Mouse (Mus musculus) urinary bladder, postnatal 14 days (tissue): ENCODE data around the gene Ncdn.
A peak's percentile ranks its signal among the peaks of the same experiment; 100 is the strongest.

Experiments
- DNase-seq: peaks from one replicate; pipeline ENCODE4 v3.0.0; 2021; ENCODE audit warnings: low spot score

Gene Ncdn

DNA sequence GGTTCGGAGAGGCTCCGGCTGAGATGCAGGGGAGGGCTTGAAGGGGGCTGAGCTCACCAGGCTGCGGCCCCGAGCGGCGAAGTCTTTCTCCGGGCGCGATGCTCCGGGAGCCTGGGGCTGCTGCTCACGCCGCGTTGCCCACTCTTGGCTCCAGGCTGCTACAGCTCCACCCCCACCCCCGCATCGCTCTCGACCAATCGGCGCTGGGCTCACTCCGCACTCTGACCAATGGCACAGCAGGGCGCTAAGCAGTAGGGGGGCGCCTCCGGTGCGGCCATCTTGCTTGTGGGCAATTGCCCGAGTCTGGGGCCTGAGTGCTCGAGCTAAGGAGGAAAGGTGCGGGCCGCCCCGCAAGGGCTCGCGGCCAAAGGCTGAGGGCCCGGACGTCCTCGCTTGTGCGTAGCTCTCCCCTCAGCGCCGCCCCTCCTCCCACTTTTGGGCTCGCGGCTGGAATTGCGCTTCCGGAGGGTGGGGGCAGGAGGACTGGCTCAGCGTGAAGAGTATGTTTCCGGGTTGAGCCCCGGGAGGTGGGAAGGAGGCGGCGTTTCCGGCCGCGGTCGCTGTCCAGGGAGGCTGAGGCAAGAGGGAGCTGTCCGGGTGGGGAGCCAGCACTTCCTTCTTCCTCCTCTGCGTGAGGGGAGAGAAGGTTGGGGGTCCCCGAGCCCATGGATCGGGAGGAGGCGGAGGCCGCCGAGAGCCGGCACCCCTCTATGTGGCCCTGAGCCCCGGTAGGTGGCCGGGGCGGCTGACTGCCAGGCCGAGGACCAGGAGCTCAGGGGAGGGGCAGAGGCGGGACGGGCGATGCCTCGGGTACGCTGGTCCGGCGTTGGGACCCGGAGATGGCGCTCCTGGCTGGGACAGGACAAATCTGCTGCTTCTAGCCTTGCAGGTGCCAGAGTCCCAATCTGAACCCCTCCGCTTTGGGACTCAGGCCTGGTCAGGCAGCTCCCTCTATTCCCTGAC lies at the start of gene Ncdn, which contains the start of gene AU040320:
Ncdn (minus strand) TSS at position 171 of the 963 bp plus-strand sequence.
AU040320 (plus strand) TSS at position 277 of the 963 bp plus-strand sequence.
- peak; percentile 96 for DNase-seq

DNA sequence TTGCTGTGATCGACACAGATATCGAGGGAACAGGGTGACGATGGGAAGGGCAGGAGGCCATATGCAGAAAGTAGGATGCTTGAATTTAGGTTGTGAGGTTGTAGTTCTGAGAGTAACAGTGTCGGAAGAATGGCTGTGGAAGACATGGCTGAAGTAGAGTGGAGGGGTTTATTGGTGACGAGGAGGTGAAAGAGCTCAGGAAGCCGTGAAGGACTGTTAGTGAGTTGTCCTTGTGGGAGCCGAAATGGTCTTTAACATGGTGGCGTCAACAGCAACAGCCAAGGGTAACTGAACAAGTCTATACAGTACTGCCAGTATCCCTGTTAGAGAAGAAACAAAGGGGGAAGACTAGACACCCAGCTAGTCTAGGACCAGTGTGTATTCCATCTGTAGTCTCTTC lies 48.9 kb upstream of the Ncdn start:
- DNase-seq: no peak

DNA sequence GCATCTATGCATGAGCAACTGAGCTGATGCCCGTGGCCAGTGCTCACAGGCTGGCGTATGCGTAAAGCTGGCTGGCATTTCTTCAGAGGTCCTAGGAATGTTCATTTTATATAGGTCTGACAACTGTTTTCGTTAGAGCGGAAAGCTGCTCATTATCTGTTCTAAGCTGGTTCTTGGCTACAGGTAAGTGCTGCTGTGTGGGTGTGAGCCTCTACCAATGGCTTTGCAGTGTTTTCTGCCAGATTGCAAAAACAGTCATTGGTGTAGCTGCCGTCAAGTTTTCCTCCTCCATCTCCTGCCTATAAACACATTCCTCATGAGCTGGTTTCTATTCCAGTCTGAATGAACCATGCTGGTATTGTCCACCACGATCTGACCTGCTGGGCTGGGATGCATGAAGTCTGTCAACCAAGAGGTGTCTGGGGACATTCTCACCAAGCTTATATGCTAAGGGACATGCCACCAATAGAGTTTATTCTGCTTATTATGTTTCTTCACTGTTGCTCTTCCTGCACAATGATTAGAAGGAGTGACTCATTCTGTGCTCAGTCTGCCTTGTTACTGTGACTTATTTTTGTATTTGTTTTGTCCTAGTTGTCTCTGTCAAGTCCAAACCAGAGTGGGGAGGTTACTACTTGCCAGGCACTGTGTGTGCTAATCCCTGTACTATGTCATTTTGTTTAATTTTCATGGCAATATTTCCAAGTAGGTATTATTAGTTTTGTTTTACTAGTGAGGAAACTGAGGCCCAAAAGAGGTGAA lies 39.3 kb upstream of the Ncdn start:
- DNase-seq: no peak

DNA sequence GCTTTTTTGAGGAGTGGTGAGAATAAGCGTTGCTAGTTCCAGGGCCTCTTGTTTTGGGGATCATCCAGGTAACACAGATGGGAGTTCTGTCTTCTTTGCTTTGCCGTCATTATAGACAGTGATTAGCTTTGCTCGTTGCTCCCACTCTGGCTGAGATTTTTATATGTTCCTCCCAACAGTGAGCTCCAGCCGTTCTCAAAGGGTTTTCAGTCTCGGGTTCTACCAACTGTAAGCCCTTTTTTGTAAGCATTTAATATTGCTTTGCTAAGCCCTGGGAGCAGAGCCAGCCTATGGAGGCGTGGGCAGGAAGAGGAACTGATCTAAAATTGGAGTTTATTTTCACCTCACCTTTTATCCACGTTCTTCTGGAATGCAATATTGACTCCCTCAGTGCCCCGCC lies 29.8 kb upstream of the Ncdn start:
- no peak for DNase-seq

DNA sequence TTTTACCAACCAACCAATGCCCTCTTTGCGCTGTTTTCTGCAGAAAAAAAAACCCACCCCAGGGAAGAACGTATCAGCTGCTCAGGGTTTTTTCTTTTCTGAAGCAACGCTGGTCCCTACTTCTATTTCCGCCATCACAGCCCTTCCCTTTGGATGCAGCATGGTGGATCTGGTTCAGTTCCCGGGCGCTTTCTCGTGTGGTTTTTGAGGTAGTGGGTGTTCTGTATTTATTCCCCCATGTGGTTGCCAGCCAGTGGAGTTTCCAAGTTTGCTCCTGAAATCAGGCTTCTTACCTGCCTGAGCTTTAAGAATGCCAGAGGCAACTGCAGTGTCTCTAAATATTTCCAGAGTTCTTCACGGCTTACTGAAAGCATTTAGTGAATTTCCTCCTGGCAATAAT lies 29.3 kb upstream of the Ncdn start:
- no peak for DNase-seq

DNA sequence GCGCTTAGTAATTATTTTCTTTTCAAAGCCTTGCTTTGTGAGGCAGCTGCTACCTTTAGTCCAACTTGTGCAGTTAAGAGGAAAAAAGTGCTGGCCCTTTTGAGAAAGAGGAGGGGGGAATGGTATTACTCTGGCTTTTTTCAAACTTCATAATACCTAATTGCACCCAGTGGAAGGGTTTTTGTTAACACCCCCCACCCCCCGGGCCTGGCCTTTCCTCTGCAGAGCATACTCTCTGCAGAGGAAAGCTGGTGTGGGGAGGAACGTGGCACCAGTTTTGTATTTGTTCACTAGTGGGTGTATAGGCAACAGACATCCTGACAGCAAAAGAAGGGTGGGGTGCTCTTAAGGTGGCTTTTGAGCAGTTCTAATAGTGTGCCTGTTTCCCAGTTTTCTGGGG lies 28.6 kb upstream of the Ncdn start:
- DNase-seq: no peak

DNA sequence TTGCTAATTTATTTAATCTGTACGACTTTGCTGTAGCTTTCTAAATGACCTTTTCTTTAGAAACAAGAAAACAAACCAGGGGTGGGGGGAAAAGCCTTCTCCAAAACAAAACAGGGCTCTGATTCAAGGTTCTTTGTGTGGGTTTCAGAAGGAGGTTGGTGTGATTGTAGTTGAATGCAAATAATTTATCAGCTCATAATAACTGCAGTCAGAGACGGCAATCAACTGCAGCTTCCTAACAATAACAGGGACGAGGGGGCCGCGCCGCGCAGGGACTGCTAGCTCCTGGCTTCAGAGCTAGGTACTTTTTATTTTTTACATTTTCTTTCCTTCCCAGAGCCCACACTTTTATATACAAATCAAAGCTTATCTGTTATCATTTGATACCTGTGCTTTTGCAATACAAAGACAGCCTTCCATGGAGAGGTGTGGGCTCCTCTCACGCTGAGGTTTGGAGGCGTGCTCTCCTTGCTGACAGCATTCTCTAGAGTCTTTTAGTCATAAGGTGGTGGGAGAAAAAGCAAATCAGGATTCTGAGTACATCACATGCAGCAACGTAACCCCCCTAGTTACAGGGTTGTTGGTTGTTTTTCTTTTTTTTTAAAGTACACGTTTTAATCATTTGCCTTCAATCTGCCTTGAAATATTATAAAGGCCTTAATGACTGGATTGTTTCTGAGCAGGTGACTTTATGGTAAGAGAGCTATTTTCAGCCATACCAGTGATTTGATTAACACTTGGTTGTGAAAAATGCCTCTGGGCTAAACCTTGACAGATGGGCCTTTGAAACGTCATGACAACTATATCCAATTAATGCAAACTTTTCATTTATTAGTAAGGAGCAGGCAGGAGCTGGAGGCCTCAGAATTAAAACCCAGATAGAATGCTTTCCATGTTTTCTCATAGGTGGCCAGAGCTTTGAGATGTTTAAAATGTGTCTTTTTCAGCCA lies 26.9 kb upstream of the Ncdn start:
- no peak for DNase-seq

DNA sequence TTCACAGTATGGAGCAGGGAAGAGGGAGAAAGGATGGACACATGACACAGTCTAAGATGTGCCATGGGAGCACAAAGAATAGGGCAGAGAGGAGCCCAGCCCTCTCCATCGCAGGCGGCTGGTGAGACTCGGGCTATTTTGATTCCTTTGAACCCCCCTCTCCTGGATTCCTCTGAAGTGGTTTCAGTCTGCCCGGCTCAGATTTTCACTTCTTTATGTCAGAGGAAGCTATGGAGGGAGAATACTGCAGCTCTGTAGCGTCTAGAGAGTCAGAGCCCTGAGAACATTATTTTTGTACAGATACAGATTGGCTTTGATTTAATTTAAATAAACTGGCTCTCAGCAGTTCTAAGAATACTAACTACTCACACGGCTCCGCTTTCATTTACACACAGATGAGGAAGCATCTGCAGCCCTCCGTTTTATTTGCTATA lies 25.9 kb upstream of the Ncdn start:
- no peak for DNase-seq

DNA sequence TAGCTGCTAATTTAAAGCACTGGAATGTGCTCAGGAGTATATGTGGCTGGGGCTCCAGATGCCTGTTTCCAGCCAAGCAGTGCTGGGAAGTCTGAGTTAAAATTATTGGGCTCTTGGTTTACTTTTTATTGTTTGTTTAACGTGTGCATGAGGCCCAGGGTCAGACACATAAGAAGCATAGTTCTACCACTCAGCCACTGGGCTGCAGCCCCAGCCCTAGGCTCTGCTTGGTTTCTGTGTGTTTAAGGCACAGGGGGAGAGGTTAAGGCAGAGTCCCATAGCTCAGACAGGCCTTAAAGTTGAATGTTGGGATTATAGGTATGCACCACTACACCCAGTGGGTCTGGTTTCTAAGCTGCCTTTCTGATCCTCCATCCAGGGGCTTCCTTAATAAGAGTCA lies 21.9 kb upstream of the Ncdn start:
- no peak for DNase-seq

DNA sequence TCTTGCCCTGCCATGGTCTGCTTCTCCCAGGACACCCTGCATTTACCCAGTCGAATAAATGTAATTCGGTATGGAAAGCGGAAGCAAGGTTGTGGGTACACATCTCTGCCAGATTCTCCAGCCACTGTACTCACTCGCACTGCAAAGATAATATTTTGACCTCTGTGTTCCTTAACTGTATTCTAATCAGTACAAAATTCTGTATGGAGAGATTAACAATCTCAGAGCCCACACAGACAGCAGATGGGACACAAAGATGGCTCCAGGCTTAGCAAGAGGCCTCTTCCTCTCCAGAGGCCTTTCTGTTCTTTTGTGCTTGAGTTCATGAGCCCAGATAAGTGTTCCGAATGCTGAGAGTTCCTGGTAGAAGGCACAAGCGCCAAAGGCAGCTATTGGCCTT lies 20.6 kb upstream of the Ncdn start:
- no peak for DNase-seq

DNA sequence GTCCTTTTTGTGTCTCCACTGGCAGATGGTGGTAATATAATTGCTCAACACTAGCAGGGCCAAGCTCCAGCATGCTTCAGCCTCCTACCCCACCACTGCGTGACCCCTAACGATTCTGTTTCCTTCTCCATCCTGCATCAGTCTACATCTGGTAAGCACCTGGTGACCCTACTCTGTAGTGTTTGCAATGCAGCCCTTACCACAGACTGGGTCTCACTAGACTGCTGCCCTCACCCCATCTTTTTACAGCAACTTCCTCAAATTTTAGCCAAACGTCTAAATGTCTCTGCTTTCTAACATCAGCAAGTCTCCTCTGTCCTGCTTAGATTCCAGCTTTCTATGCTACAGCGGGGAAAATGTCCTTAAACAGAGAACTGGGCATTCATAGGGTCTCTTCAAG lies 17.6 kb upstream of the Ncdn start:
- DNase-seq: no peak

DNA sequence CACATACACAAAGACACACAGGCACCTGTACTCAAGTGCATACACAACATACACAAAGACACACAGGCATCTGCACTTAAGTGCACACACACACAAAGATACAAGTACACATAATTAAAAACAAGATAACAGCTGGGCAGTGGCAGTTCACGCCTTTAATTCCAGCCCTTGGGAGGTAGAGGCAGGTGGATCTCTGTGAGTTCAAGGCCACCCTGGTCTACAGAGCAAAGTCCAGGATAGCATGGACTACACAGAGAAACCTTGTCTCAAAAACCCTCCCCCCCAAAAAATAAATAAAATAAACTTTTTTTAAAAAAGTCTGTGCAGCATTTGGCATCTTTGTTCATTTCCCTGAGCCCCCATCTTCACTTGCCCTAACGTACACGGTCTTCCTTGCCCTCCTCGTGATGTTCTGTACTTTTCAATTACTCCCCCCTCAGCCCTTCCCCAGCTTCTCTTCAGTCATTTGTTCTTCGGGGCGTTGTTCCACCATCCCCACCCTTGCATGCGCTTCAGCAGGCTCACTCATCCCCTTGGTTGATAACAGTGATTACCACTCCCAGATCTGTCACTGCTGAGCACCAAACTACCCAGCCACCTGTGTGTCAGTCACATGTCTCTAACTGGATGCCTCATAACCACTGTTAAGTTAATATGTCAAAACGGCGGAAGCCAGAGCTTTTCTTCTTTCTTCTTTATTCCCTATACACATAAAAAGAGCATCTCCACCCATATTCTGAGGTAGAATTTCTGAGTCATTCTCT lies 16.7 kb upstream of the Ncdn start:
- no peak for DNase-seq

DNA sequence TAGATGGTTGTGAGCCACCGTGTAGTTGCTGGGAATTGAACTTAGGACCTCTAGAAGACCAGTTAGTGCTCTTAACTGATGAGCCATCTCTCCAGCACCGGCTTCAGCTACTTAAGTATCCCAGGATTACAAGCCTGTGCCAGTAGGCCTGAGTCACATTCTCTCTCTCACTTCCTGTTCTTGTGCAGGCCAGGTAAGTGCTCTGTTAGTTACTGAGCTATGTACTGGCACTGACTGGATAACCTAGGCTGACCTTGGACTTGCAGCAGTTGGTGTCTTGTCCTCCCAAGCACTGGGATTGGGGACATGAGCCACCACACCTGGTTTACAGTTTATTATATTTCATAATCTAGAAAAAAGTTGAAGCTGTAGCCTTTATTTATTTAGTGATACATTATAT lies 10.2 kb upstream of the Ncdn start:
- no peak for DNase-seq

DNA sequence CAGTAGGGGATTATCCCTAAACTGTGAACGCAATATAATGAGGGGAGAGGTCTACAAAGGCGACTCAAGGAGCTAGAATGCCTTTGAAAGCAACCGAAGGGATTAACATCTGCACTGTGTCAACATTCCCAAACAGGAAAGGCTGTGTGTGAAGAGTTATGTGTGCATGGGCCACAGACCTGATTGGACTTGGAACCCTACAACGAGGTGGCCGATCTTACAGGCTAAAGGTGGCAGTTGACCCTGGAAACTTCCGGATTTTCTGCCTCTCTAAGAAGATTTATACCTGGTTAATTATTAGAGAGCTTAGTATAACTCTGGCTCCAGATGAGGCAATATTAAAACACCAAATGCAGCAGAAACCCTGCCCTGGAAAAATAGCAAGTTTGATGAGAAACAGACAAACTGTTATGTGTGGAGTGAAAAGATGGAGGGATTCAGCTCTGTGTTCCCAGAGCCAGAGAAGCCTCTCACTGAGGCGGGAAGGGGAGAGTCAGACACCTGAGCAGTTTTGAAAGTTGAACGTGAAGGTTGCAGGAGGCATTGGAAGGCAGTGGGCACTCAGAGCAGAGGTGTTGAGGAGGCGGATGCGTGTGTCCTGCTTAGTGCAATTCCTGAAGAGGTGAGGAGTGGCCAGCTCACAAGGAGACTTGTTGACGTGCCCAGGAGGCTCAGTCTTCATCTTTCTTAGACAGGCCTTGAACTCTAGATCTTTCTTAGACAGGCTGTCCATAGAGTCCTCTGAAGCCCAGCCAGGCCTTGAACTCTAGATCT lies 9.5 kb upstream of the Ncdn start:
- DNase-seq: no peak

DNA sequence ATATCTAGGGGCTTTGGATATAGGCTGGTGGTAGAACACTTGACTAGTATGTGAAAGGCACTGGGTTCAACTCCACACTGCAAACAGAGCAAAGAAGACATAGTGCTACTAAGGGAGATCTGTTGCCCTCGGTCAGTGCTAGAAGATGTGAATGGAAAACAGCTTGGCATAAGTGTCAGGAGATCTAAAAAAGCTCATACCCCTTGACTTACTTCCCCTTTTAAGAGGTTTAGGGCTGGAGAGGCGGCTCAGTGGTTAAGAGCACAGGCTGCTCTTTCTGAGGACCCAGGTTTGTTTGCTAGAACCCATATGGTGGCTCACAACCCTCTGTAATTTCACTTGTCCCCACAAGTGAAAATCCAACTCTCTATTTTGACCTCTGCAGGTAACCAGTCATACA lies 6.2 kb upstream of the Ncdn start:
- DNase-seq: no peak

DNA sequence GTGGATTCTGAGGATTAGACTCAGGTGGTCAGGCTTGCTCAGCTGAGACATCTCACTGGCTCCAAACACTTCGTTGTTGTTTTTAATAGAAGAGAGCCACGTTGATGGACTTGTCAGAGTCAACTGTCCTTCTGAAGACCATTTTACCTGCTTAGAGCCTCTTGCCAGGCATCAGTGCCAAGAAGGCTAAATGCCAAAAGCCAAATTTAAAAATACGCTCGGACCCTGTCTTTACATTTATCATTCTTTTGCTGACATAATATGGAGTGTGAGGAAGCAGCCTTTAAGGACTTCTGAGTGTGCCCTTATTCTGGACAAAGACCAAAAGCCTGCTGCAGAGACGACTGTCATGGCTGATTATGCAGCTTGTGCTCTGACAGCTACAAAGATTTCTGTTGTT lies 5.1 kb upstream of the Ncdn start:
- DNase-seq: no peak

DNA sequence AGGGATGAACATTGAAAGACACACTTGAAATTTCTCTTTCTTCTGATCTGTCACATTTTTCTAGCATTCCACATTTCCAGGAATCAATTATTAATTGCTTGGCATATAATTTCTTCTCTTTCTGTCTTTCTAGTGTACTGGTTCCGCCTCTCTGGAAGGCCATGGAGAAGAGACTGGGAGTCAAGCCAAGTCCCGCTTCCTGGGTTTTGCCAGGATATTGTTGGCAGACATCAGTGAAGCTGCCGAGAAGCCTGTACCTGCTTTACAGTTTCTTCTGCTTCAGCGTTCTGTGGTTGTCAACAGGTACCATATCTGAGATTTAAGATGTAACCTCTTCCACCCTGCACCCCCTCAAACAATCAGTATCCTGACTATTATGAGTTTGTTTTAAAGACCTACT lies 3.5 kb upstream of the Ncdn start:
- peak; percentile 36 for DNase-seq

DNA sequence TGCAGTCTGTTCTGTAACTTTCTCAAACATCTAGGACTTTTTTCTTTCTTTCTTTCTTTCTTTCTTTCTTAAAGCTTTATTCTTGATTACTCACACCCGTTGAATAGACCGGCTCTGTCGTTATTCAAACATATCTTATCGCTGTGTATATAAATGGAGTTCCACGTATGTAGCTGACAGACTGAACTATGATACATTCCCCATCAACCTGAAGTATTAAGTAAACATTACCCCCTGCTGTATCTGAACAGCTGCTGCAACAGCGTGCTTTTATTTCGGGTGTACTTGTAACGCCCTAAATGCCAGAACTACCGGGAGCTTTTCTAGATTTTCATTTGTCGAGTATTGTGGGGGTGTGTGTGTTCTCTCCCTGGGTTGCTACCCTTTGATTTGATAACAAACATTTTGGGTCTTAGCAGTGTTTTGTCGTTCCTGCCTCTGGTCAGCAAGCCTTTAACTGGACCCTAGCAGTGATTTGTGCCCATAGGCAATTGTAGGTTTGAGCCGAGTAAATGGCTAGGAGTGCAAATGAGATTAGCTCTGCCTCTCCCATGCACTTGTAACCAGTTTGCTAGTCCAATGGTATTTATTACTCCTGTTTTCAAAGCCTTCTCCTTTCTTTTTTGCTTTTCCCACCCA lies 1.6 kb upstream of the Ncdn start:
- no peak for DNase-seq

DNA sequence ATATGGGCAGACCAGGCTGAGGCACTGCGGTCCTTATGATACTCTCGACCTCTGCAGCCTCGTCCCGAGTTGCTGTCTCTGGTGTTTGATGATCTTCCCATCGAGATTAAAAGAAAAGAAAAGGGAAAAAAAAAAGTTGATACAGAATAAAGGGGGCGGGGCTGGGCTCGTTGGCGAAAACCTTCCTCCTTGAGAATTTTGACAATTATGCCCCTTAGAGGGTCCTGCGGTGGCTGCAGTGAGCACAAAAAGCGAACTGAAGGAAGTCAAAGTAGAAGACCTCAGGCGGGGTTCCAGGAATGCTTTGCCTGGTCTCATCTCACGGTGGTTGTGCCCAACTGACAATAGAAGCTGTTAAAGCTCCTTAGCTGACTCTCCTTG lies 983 bp upstream of the Ncdn start:
- DNase-seq: no peak

DNA sequence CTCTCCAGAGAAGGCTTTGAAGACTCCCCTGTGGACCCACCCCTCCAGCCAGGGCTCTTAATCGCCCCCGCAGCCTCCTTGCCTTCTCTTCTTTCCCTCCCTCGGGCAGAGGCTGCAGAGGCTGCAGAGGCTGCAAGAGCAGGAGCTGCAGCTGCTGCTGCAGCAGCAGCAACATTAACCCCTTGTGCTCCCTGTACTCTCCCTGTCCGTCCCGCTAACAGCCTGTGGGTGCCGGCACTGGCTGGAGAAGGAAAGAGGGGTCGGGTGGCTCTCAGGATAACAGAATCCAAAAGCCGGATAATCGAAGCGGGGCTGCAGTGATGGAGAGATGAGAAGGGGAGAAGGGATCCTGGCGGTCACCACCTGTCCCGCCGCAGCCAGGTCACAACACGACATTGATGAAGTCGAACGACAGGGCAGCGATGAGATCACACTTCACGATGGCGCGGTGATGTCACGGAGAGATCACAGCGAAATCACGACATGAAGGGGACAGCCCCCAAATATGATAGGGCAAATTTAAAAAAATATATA lies 563 bp downstream of the Ncdn start:
- no peak for DNase-seq
